Mouse (Mus musculus) liver, embryonic 14.5 days (tissue): ENCODE data around the gene Rbbp9. TPM values are rescaled to one million over a fixed set of nuclear protein-coding genes. Genes with fewer than 3 reads are reported as not detected.

Experiments
- ATAC-seq: fragments of 200-750 bp; cut with Nextera tagmentation; 2 replicates; pipeline ENCODE4 v1.8.0; 2017; ENCODE audit warnings: moderate number of reproducible peaks, mild to moderate bottlenecking, moderate library complexity; ENCODE audit not compliant: insufficient read depth
- DNase-seq, 3 experiments: peaks; one replicate each; pipeline ENCODE4 v3.0.0-alpha.2; 2012 to 2013; ENCODE audit warnings: low read depth in 3 of 3, low spot score in 3 of 3
- H3K27ac ChIP-seq: fragments of 300-500 bp; sonication (generic); 2 replicates; pipeline ENCODE4 v1.5.1; 2014; ENCODE audit warnings: moderate library complexity, mild to moderate bottlenecking, control low read depth, inconsistent platforms
- H3K27me3 ChIP-seq: fragments of 300-500 bp; sonication (generic); 2 replicates; pipeline ENCODE4 v1.6.1; 2014; ENCODE audit warnings: mild to moderate bottlenecking, low read length, moderate library complexity; ENCODE audit not compliant: control insufficient read depth, insufficient read depth
- H3K36me3 ChIP-seq: fragments of 300-500 bp; sonication (generic); replicated peaks from 2 replicates; pipeline ENCODE4 v1.6.1; 2014; ENCODE audit warnings: low read depth; ENCODE audit not compliant: control insufficient read depth, insufficient read depth
- H3K4me1 ChIP-seq, 2 experiments: fragments of 200-500 bp in 1 of 2; fragments of 300-500 bp in 1 of 2; sonication (generic) in 1 of 2; replicated peaks; 2 replicates each; pipeline ENCODE4 v1.6.1; 2012 to 2014; ENCODE audit warnings: antibody characterized with exemption in 1 of 2, inconsistent platforms in 1 of 2, low read length in 1 of 2; ENCODE audit not compliant: control insufficient read depth in 2 of 2, insufficient read depth in 2 of 2
- H3K4me2 ChIP-seq: fragments of 300-500 bp; sonication (generic); 2 replicates; pipeline ENCODE4 v1.6.1; 2014; ENCODE audit warnings: low read depth, mild to moderate bottlenecking, control low read depth, moderate library complexity
- H3K4me3 ChIP-seq, 2 experiments: fragments of 200-500 bp in 1 of 2; fragments of 300-500 bp in 1 of 2; sonication (generic) in 1 of 2; 2 replicates each; pipeline ENCODE4 v1.5.1; 2012 to 2014; ENCODE audit warnings: low read depth in 2 of 2, low read length in 2 of 2, mild to moderate bottlenecking in 2 of 2, control low read depth in 1 of 2, inconsistent platforms in 1 of 2, moderate library complexity in 1 of 2; ENCODE audit not compliant: insufficient read depth in 1 of 2
- H3K9ac ChIP-seq: fragments of 300-500 bp; sonication (generic); replicated peaks from 2 replicates; pipeline ENCODE4 v1.6.1; 2014; ENCODE audit warnings: mild to moderate bottlenecking, control low read depth, moderate library complexity
- H3K9me3 ChIP-seq: fragments of 300-500 bp; sonication (generic); 2 replicates; pipeline ENCODE4 v1.6.1; 2016; ENCODE audit warnings: low read length, mixed read lengths; ENCODE audit not compliant: control insufficient read depth
- CTCF ChIP-seq: IDR thresholded peaks from 2 replicates; pipeline ENCODE4 v1.5.1; 2016; ENCODE audit warnings: antibody characterized with exemption, low read depth, control low read depth
- EP300 ChIP-seq: IDR thresholded peaks from 2 replicates; pipeline ENCODE4 v1.6.1; 2016; ENCODE audit warnings: antibody characterized with exemption, low read depth
- WGBS: fragments of 180-500 bp; shearing (Covaris S2); extraction: QIAGEN DNeasy Blood & Tissue Kit; methylation state at CpG from one replicate; pipeline ENCODE4 v1.1.7; 2014; ENCODE audit not compliant: insufficient replicate concordance; 5-methylcytosine and 5-hydroxymethylcytosine counted together
- polyA plus RNA-seq, 2 experiments: library from polyadenylated mRNA; depleted of rRNA in 1 of 2; stranded (reverse) in 1 of 2; unstranded in 1 of 2; fragments of >200 nt; fragmentation: Nextera tagmentation in 1 of 2; extraction: Ambion mirVana in 1 of 2; gene quantifications; 2 replicates each; pipeline versions ENCODE4 v1.2.1 to v1.2.3; 2012 to 2014

The Rbbp9 gene
- polyA plus RNA-seq, 2 experiments, result 4.6 to 8.5 TPM

DNA sequence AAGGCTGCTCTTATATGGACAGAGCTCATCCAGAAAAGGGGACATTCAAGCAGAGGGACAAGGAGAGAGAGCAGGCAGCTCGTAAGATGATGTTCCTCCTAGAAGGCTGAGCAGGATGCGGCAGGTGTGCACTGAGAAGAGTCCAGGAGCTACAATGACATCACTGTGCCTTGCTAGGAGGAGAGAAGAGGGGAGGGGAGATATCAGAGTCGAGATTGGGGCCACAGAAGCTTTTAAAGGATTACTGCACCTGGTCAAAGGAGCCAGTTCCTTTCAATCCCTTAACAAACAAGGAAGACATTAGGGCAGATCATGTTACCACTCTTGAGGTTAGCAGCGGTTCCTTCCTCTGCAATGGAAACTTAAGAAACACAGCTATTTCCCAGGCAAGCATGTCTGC is 3.1 kb downstream of the Rbbp9 start:
- no peak overlapping the region for H3K4me3 ChIP-seq
- TF ChIP-seq EP300, result no peak
- TF ChIP-seq CTCF, result no peak
- H3K27me3 ChIP-seq, result no peaks in the 10 kb centered on the region
- no peak overlapping the region for H3K9ac ChIP-seq
- no peaks in the 10 kb centered on the region for H3K9me3 ChIP-seq
- ATAC-seq (no peak), DNase-seq (no peak)
- no peaks in the 10 kb centered on the region for H3K36me3 ChIP-seq
- 0 out of 4 replicates have a peak, but pooled peaks cover 0 to 2% of the 10 kb centered on the region in 2 experiments for H3K4me1 ChIP-seq
- H3K4me2 ChIP-seq, result no peak overlapping the region
- WGBS, result 72% methylated on average over 4 of the region's 4 CpGs
- no peak overlapping the region for H3K27ac ChIP-seq

DNA sequence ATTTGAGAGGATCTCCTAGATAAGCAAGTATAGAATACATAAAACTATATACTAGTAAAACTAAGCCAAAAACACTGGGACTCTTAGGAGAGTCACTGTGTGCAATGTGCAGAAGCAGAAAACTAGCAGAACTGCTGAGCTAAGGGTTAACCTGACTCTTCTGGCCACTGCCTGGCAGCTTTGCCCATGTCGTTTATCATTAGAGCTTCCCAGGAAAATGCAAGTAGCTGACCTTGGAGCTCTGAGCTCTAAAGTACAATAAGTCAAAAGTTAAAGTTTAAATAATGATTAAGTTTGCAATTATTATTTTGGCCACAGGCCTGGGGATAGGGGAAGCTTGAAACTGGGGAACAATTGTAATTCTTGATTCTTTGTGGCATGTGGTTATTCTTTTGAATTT is 5.2 kb downstream of the Rbbp9 start:
- Histone ChIP-seq H3K36me3 (no peaks in the 10 kb centered on the region), H3K27ac (no peak overlapping the region), H3K9me3 (no peaks in the 10 kb centered on the region), H3K4me1 (0 out of 4 replicates have a peak, but pooled peaks cover 0 to 2% of the 10 kb centered on the region in 2 experiments), H3K4me2 (no peak overlapping the region), H3K27me3 (no peaks in the 10 kb centered on the region), H3K9ac (no peak overlapping the region), H3K4me3 (no peak overlapping the region)
- WGBS, result 44% methylated on average over 1 of the region's 1 CpGs
- ATAC-seq (no peak), DNase-seq (no peak)
- TF ChIP-seq EP300, result no peak

DNA sequence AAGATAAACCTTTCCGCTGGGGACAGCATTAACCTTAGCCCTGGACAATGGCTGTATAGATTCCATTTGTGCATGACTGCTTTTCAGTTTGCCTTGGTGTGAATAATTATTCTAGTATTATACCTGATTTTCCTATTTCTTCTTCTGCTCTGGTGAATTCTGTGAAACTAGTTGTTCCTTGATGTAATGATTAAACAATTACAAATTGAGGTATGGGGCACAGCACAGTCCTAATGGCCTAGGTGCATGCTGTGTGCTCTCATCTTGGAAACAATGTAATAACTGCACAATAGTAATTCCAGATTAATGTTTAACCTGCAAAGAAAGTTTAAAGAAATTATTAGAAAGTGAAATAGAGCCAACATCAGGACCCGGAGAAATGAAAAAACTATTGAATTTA is 5.6 kb downstream of the Rbbp9 start:
- no peaks in the 10 kb centered on the region for H3K36me3 ChIP-seq
- ATAC-seq (no peak), DNase-seq (no peak)
- H3K27ac ChIP-seq, result no peak overlapping the region
- H3K9ac ChIP-seq, result no peak overlapping the region
- TF ChIP-seq EP300 (no peak), CTCF (no peak)
- H3K4me1 ChIP-seq, result 0 out of 4 replicates have a peak, but pooled peaks cover 0 to 2% of the 10 kb centered on the region in 2 experiments
- no peaks in the 10 kb centered on the region for H3K27me3 ChIP-seq
- 77% methylated on average over 2 of the region's 2 CpGs for WGBS
- H3K4me3 ChIP-seq, result no peak overlapping the region
- H3K9me3 ChIP-seq, result no peaks in the 10 kb centered on the region
- no peak overlapping the region for H3K4me2 ChIP-seq

DNA sequence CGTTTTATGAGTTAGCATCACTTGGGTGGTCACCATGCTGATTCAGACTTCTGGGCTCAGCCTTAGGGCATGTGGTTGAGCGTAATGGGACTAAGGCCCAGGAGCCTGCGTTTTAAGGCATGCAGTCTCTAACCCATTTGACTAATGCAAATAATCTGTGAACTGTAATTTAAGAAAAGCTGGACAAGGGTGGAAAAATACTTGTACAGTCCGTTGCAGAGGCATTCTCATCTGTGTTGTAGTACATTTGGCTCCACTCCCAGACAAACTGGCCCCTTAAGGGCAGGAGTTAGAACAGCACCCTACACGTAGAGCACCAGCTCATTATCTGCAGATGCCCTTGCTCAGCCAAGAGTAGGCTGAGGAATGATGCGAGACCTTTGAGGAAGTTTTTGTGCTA is 6.0 kb downstream of the Rbbp9 start:
- H3K4me1 ChIP-seq, result no peaks in the 10 kb centered on the region
- no peaks in the 10 kb centered on the region; the same call in 1 of the 2 replicates for H3K36me3 ChIP-seq
- WGBS, result 69% methylated on average over 6 of the region's 6 CpGs
- no peaks in the 10 kb centered on the region for H3K27me3 ChIP-seq
- no peak overlapping the region for H3K27ac ChIP-seq
- H3K4me3 ChIP-seq, result no peak overlapping the region
- no peaks in the 10 kb centered on the region for H3K9me3 ChIP-seq
- DNase-seq, result no peak
- no peak overlapping the region for H3K4me2 ChIP-seq
- no peak overlapping the region for H3K9ac ChIP-seq
- ATAC-seq, result no peak
- TF ChIP-seq EP300 (no peak), CTCF (no peak)

DNA sequence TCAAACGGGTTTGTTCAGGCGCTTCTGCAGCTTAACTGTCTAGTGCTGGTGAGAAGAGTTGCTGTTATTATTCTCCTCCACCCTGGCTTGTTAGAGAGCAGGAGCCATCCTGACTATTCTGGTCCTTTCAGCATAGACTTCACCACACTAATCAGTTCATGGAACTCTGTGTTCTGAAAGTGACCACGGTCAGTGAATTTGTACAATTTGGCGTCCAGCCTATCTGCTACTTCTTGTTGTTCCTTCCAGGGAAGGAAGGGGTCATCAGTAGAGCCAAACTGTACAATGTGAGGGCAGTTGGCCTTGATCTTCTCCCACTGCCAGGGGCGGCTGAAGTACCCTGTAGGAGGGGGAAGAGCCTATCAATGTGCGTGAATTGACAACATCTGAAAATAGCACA is 7.0 kb downstream of the Rbbp9 start:
- no peaks in the 10 kb centered on the region for H3K27me3 ChIP-seq
- H3K9me3 ChIP-seq, result no peaks in the 10 kb centered on the region
- no peak overlapping the region for H3K9ac ChIP-seq
- peaks cover 3% of the 10 kb centered on the region for H3K36me3 ChIP-seq
- no peak overlapping the region for H3K27ac ChIP-seq
- WGBS, result 66% methylated on average over 6 of the region's 6 CpGs
- H3K4me2 ChIP-seq, result no peak overlapping the region
- TF ChIP-seq CTCF, result no peak
- TF ChIP-seq EP300, result no peak
- H3K4me1 ChIP-seq, result no peaks in the 10 kb centered on the region
- no peak overlapping the region for H3K4me3 ChIP-seq
- no peak for DNase-seq
- no peak for ATAC-seq

DNA sequence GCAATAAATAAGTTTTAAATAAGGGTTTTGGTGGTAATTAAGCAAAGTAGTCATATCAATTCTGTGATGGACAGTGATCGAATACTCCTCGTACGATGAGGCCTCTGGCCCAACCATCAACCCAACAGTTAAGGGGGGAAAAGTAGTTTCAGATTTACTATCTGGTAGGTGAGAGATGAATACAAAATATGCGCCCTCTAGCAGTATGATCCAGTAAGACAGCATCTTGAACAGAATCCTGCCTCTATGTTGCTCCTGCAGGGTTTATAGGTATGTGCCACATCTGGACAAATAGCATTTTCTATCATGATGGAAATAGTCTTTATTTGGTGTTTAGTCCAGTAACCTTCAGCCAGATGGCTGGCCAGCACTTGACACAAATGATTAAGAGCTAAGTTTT is 9.4 kb downstream of the Rbbp9 start:
- Histone ChIP-seq H3K36me3 (peaks cover 19% of the 10 kb centered on the region), H3K4me1 (no peaks in the 10 kb centered on the region), H3K27me3 (no peaks in the 10 kb centered on the region), H3K9me3 (no peaks in the 10 kb centered on the region), H3K9ac (no peak overlapping the region), H3K4me2 (no peak overlapping the region), H3K4me3 (no peak overlapping the region), H3K27ac (no peak overlapping the region)
- no peak for ATAC-seq
- WGBS, result 80% methylated on average over 4 of the region's 4 CpGs
- TF ChIP-seq CTCF, result 0 out of 2 replicates have a peak, but pooled peaks have one; percentile 11
- no peak for TF ChIP-seq EP300
- no peak for DNase-seq
